Mouse (Mus musculus) c-Kit-negative CD71-positive TER-119-positive erythroid progenitor cells, embryonic 14.5 days (primary cell): ENCODE data around the gene Efna2.
A peak's percentile ranks its signal among the peaks of the same experiment; 100 is the strongest.
"Not testable (repeated sequence)": the region's sequence is repeated elsewhere in the genome, so short reads cannot be mapped to it uniquely, and the experiment has no call there.

ENCODE experiments used
- DNase-seq: peaks from one replicate; pipeline ENCODE4 v3.0.0-alpha.2; 2013; ENCODE audit warnings: low read depth, low spot score

Efna2 gene

DNA sequence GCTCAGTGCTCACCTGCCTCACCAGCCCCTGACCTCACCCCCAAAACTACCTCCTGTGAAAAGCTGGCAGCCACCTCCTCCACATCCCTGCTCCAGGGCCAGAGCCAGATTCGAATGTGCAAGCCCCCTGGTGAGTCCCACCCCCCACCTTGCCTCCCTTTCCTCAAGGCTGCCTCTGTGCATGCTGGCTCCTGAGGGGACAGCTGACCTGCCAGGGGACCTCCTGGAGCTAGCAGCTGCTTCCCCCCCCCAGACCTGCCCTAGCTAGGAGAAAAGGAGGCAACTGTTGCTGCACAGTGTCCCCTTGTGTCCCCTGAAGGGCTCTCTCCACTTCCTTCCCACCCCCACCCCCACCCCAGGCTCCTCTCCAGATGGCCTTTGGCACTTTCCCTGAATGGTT, 24.0 kb upstream of the Efna2 start:
- no peak for DNase-seq

DNA sequence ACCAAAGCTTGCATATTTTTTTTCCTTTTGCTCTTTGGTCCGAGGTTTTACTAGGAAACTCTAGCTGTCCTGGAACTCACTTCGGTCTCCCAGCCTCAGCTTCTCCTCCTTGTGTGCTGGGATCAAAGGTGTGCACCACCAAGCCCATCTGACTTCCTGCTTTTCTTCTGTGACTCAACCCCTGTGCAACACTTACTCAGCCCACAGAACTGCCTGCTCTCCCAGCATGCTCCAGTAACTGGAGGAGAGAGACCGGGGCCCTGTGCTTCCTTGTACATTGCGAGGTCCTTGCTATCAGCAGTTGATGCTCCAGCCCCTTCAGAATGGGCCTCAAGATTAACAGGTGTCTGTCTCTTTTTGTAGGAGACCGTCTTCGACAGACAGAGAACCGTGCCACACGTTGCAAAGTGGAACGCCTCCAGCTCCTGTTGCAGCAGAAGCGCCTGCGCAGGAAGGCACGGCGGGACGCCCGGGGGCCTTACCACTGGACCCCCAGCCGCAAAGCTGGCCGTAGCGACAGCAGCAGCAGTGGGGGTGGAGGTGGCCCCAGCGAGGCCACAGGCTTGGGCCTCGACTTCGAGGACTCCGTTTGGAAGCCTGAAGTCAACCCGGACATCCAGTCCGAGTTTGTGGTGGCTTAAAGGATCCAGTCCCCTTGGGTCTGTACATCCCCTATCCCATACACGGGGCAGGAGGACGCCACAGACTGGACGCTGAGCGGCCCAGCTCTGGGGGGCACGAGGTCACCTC, 23.1 kb upstream of the Efna2 start:
- DNase-seq, result no peak

DNA sequence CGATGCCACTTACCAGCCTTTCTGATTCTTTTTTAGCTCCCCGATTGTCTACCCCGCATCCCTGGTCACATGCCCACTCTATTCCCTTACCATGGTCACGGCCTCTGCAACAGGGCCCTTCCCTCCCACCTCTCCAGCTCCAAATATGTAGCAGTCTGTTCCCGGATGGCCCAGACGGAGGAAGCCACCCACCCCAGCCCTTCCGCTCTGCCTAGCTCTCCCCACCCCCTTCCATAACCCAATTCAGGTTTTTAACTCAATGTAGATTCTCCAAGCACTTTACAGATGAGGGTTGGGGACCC, 22.6 kb upstream of the Efna2 start:
- DNase-seq, result no peak

DNA sequence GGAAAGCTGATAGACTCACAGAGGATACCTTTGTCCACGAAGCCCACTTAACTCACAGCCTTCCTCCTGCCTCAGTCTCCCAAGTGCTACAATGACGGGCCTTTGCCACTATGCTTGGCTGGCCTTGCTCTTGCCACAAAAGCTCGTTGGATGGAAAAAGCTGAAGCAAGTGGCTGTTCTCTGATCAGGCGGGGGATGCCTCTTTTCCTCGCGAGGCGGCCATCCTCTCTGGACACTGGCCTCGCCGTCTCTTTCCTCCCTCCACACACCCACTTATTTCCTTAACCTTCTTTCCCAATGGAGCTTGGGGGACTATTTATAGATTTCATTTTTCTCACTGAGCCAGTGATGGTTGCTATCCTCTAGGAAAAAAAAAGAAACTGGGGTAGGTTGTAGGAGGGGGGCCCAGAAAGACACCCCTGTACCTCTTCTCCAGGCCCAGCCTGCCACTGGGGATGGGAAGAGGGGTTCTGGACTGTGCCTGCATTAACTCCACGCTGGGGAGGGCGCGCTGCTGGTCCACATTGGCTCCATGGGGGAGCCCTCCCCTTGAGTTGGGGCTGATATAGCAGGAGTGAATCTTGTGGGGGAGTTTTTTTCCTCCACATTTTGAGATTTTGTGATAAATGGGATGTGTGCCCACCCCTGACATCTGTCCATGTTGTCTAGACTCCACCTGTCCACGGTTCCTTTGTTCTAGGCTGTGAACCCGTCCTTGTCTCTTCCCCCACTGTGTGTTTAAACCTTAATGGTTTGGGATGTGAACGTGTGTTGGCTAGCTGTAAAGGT, 21.9 kb upstream of the Efna2 start:
- no peak for DNase-seq

DNA sequence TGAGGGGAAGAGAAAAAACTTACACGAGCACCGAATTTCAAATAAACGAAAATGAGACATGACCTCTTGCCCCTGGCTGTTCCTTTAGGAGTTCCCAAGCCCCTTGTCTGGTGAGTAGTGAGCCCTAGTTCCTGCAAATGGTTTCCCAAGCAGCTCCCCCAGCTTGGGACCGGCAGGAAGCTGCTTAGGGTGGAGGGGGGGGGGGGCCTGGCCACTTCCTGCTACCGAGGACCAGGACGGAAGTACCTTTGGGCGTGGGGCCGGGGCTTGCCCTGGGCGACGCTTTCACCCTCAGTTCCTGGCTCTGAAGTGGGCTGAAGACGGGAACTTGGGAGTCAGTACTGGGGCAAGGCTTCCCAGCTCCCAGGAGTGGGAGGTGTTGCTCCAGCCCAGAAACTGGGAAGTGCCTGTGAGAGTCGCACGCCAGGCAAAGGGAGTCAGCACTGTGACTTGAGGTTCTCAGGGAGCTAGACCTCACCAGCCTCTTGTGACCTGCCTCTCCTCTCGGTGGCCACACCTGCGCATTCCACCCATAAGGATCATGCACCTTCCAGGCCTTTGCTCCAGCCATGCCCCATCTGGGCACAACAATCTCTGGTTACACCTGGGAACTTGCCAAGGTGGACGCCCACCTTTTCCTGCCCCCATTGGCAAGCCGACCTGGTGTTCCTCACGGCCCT, 20.8 kb upstream of the Efna2 start:
- DNase-seq, result no peak

DNA sequence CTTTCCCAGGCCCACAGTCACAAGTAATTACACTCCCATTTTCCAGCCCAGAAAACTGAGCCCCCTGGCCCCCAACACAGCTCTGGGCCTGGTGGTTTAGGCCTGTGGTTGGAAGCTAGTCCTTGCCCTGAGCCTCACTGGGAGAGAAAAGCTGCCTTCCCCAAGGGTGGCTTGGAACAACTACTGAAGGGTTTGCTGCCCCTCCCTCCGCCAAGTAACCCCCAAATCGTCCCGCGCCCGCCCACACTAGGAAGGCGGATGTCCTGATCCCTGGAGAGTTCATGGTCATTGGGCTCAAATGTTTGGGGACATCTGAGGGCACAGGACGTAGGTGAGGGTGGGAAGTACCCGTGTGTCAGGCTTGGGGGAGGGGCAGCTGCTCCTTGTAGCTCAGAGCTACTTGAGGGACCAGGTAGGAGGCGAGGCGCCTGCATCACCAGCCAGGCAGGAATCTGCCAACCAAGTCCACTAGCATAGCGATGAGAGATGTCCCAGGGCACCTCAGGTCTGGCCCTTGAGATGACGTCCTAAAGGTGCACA, 20.2 kb upstream of the Efna2 start:
- no peak for DNase-seq

DNA sequence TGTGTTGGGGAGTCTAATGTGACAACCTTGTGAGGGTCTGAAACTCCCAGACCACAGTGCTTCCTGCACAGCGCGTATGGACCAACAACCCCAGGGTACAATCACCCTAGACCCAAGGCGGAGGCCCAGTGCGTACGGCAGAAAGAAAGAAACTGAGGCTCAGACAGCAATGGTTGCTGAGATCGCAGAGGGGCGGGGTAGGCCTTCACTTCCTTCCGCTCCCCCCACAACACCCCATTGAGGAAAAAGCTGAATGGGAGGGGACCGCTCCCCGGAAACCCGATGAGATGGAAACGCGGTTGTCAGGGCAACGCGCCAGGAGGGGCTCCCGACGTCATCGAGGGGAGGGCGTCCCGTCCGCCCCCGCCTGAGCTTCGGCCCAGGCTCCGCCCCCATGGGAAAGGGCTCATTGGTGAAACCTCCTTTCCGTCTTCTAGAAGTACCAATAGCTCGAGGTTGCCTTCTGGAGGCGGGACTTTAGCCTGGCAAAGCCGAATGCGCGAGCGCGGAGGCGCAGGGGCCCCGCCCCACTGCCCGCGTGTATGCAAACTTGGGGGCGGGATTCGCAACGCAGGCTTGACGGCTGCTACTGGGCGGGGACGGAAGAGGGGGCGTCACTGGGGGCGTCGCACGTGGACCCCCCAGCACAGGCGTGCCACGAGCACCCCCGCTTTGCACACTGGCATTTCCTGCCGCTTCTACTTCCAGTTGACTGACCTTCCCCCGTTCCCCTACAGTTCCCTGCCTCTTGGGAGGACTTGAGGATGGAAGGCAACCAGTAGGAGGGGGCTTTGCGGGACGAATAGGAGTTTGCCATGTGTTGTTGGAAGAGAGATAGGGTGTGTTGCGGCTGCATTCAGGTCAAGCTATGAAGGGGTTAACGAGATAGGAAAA, 19.5 kb upstream of the Efna2 start:
- DNase-seq, result peak; percentile 94

DNA sequence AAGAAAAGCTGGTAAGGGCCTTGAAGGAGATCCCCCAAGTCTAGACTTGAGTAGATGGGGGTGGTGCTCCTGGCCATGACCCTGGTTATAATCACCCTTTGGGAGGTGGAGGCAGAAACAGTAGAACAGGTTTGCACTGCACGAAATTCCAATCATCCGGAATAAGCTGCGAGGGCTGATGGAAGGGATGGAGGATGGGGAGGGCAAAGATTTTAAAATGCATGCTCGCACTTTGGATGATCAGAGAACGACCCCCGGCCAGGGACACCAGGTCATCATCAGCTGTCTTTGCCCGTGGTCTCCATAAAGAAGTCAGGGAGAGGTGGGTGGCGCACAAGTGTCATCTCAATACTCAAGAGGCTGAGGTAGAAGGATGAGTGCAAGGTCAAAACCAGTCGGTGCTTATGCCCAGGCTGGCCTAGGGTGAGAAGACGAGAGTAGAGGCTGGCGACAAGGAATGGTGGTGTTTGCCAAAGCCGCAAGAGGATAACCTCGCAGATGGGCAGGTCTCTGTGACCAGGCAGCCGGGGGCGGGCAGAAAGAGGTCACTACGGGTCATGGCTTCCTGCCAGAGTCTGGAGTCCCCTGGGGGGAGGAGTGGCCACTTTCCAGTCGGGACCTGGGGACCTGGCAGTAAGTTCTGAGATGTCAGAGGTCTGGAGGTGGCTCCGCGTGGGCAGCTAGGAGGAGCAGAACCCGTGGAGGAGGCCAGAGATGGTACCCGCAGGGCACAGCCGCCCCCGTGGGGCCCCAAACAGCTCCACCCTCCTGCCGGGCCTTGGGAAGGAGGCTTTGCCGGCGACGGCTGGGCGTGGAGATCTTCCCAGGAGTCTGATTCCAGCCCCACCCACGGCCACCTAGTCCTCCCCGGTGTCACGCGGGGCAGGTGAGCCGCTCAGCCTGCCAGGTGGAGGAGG, 18.6 kb upstream of the Efna2 start:
- DNase-seq, result peak; percentile 71

DNA sequence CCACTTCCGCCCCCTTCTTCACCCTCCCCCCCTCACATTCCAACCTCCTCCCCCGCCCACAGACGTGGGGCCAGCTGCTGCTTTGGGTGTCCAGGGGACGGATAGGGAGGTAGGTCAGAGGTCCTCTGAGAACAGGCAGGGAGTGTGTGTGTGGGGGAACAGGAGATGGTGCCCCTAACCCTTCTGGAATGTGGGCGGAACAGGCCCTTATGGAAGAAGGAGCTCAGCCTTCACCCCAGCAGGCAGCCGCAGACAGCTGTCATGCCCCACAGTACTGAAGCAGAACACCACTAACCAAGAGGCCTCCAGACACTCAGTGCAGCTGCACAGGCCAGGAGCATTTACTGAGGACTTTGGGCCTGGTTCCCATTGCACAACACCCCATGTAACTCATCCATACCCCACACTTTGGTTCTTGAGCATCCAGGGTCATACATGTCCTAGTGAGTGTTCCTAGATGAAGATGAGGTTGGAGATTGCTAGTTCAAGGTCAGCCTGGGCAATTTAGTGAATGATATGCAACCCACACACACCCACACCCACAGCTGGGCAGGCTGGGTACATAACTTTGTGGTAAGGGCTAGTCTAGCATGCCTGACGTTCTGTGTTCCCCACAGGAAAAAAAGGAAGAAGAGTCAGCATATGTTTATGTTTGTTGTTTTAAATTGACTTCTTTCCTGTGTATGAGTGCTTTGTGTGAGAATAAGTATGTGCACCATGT, 17.6 kb upstream of the Efna2 start:
- DNase-seq, result no peak

DNA sequence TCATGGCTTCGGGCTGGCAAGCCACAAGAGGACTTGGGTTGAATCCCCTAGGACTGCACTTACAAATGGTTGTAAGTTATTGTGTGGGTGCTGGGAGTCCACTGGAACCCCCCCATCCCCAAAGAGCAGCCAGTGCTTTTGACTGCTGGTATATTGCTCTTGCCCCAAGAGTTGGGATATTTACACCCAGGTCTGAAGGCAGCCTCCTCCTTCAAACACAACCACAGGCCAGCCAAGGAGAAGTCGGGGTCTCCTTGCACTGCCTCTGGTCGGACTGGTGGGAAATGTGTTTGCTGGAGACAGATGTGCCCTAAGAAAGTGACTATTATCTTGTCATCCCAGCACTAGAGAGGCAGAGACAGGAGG, 17.1 kb upstream of the Efna2 start:
- no peak for DNase-seq

DNA sequence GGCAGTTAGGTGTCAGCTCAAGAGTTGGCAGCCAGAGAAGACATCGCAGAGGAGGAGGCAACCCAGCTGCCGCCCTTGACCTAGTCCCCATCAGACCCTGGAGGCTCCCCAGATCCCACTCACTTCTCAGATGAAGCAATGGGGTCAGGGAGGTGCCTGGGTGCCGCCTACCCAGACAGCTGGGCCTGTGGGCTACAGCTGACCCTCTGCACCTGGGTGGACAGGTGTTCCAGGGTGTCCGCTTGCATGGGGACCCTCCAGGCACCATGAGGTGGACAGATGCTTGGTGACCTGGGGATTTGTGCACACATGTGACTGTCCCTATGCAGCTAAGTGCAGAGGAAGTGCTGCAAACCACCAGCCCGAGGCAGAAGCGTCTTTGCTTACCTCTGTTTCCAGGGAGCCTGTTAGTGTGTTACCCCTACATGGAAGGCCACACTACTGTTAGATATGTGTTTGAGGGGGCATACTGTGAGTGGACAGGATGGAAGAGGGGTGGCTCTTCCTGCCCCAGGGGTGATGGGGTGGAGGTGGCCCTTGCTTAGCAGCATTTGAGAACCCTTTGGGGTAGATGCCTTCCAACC, 16.5 kb upstream of the Efna2 start:
- DNase-seq, result no peak

DNA sequence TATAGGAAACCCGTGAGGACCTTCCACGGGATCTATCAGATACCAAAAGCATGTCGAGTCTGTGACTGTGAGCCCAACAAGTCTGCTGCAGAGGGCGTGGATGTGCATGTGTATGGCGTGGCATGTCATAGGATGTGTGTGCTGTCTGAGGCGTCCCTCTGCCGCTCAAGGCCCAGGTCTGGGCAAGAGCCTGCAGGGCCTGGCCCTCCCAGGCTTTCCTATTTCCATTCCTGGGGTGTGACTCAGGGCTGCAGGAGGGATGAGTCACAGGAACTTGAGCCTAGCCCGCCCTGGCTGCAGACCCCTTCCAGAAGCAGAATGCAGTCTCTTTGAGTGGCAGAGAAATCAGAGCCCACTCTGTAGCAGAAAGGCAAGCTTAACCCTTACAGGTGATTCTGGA, 15.6 kb upstream of the Efna2 start:
- DNase-seq, result no peak

DNA sequence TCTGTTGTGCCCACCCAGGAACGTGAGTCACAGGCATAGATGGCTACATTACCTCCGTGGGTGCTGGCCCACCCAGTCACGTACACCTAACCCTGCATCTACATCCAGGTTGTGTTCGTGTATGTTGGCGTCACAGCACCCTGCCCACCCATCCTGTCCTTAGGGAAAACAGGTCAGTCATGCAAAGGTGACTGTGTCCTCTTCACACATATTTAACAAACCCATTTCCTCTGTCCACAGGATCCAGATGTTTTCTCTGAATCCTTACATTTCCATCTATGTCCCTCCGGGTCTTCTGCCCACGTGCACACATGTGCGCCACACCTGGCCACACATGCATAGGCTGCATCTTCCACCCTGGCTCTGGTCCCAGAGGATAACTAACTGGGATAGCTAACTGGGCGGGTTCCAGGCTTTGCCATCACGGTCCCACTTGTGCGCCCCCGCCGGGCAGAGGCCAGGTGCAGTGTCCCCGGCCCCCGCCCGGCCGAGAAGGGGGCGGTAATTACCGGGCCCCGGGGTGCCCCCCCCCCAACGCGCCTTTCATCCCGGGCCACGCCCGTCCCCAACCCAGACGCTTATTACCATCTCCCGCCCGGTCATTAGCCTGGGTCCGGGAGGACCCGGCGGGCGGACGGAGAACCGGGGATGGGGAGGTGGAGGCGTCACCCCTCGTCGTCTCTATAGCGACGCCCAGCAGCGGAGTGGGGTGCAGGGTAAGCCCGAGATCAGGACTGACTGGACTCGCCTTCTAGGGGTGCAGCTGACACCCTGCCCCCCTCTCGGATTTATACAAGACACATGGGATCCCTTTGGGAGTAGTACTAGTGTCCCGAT, 14.9 kb upstream of the Efna2 start:
- no peak for DNase-seq

DNA sequence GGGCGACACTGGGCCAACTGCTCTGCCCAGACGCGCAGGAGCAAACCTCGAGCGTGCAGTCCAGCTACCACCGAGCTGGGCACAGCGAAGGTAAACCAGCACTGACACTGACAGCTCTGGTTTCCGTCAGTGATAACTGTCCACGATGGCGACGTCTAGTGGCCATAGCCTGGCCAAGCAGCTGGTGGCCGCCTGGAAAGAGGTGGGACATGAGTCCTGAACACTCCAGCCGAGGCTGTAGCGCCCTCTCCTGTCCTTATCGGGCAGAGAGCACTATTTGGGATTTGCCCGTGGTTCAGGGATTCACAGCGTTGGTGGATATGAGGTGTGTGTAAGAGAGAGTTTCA, 14.3 kb upstream of the Efna2 start:
- peak; percentile 94 for DNase-seq

DNA sequence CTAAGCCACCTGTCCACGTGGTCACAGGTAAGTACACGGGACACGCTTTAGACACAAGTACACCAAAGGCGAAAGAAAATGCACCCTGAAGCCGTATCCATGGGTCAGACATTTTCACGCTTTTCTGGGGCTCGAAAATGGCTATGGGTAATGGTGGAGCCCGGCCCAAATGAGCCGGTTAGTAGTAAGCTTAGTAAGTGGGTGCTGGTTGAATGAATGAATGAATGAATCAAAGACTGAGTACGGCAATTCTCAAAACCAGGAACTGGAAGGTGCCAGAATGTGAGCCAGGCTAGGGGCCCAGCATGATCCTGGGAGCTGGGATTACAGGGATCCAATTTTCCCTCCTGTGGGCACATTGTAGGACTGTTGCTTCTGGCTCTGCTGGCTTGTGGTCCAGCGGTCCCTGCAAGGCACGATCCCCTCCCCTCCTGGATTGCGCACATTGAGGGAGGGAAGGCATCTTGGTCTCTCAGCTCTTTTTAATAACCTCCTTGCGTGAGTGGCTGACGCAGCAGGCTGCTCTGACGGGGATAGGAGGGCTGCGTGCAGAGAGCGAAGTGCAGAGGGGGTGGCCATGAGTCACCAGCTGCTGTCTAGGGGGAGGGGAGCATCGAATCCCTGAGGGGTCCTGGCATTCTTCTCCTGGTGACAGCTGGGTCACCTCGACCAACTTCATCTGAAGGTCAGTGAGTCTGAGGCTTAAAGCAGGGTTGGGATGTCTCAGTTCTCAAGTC, 13.7 kb upstream of the Efna2 start, which contains the start of gene Cirbp:
Gene Cirbp, plus strand, starts transcription at position 594 of the 737 bp plus-strand sequence.
- no peak for DNase-seq

DNA sequence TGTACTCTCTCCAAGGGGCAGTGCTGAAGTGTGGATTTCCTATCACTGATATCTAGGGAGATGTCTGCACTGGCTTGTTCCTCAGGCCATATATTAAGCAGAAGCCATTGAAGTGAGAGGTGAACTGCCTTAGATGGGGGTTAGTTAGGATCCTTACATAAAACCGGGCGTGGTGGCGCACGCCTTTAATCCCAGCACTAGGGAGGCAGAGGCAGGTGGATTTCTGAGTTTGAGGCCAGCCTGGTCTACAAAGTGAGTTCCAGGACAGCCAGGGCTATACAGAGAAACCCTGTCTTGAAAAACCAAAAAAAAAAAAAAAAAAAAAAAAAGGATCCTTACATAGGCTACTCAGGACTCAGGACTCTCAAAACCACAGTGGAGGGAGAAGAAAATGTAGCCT, 13.1 kb upstream of the Efna2 start:
- DNase-seq, result not testable (repeated sequence)

DNA sequence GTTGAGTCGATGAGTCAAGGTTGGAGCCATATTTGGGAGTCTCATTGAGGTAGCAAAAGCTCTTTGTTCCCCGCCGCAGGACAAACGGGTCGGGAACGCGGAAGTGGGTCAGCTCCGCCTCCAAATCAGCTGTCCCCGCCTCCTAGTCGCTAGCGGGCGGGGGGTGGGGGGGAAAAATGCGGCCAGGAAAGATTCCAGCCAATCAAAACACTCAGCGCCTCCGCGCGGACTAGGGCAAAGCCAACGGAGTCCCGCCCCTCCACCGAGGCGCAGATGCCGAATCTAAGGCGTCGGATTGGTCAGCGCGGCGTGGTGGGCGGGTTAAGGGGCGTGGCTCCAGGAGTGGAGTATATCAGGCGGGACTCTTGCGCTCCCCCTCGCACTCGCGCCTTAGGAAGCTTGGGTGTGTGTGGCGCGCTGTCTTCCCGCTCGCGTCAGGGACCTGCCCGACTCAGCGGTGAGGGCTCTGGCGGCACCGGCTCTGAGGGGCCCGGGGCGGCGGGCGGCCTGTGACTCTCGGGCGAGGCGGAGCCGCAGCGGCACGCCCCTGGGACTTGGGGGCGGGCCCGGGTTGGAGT, 11.7 kb upstream of the Efna2 start:
- DNase-seq, result peak; percentile 98
